Mouse (Mus musculus) heart, embryonic 11.5 days (tissue): ENCODE data around the gene Slc6a9. TPM values are rescaled to one million over a fixed set of nuclear protein-coding genes. Genes with fewer than 3 reads are reported as not detected.

ENCODE experiments used
- ATAC-seq: fragments of 200-750 bp; cut with Nextera tagmentation; replicated peaks from 2 replicates; pipeline ENCODE4 v1.8.0; 2017; ENCODE audit warnings: moderate library complexity; ENCODE audit not compliant: insufficient number of reproducible peaks, low FRiP score, low TSS enrichment
- H3K27ac ChIP-seq: fragments of 300-500 bp; sonication (generic); 2 replicates; pipeline ENCODE4 v1.5.1; 2014; ENCODE audit warnings: mild to moderate bottlenecking, low read depth, low read length
- H3K27me3 ChIP-seq: fragments of 300-500 bp; sonication (generic); 2 replicates; pipeline ENCODE4 v1.6.1; 2014; ENCODE audit warnings: mild to moderate bottlenecking, low read length, mixed read lengths; ENCODE audit not compliant: control insufficient read depth, insufficient read depth
- H3K36me3 ChIP-seq: fragments of 300-500 bp; sonication (generic); 2 replicates; pipeline ENCODE4 v1.6.1; 2014; ENCODE audit warnings: mild to moderate bottlenecking, low read length, moderate library complexity, mixed read lengths; ENCODE audit not compliant: control insufficient read depth, insufficient read depth
- H3K4me1 ChIP-seq: fragments of 300-500 bp; sonication (generic); 2 replicates; pipeline ENCODE4 v1.6.1; 2014; ENCODE audit warnings: low read length; ENCODE audit not compliant: control insufficient read depth, insufficient read depth
- H3K4me2 ChIP-seq: fragments of 300-500 bp; sonication (generic); 2 replicates; pipeline ENCODE4 v1.6.1; 2014; ENCODE audit warnings: mild to moderate bottlenecking, moderate library complexity
- H3K4me3 ChIP-seq: fragments of 300-500 bp; sonication (generic); 2 replicates; pipeline ENCODE4 v1.5.1; 2014; ENCODE audit warnings: low read depth, low read length
- H3K9ac ChIP-seq: fragments of 300-500 bp; sonication (generic); 2 replicates; pipeline ENCODE4 v1.6.1; 2014; ENCODE audit warnings: mild to moderate bottlenecking, low read depth, low read length, moderate library complexity
- H3K9me3 ChIP-seq: fragments of 300-500 bp; sonication (generic); replicated peaks from 2 replicates; pipeline ENCODE4 v1.6.1; 2016; ENCODE audit warnings: low read length; ENCODE audit not compliant: control insufficient read depth
- WGBS: fragments of 180-500 bp; shearing (Covaris S2); extraction: QIAGEN DNeasy Blood & Tissue Kit; methylation state at CpG from one replicate; pipeline ENCODE4 v1.1.7; 2014; ENCODE audit not compliant: insufficient replicate concordance; 5-methylcytosine and 5-hydroxymethylcytosine counted together
- polyA plus RNA-seq: library from polyadenylated mRNA; unstranded; fragments of >200 nt; fragmentation: Nextera tagmentation; extraction: Ambion mirVana; gene quantifications from 2 replicates; pipeline ENCODE4 v1.2.1, GENCODE M21; 2014

Gene Slc6a9
- polyA plus RNA-seq: 8.7 and 15.2 TPM in 2 replicates

DNA sequence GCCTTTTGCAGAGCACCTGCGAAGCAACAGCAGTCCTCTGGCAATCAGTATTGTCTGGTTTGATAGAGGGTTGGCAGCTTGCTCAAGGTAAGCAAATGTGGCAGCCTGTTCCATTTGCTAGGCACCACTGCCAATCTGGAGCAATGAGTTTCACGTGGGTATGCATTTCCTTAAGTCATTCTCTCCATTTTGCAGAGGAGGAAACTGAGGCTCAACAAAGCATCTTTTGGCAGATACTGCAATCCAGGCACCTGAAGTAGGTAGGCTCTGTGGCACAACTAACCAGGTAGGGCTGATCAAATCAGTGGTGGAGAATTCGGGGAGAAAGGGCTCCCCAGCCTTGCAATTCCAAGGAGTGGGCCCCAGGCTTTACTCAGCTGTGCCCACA is at the start of gene Slc6a9:
Slc6a9 (plus strand) TSS at position 50 of the 388 bp plus-strand sequence.
- peaks cover 12% of the 10 kb centered on the region for H3K4me1 ChIP-seq
- peak within 1 kb of the TSS; percentile 76 for H3K4me3 ChIP-seq
- no peak for ATAC-seq
- 24% methylated on average over 3 of the region's 3 CpGs for WGBS
- peak within 1 kb of the TSS; percentile 82 for H3K9ac ChIP-seq
- peak within 1 kb of the TSS; percentile 92 for H3K27ac ChIP-seq
- H3K4me2 ChIP-seq: peak within 1 kb of the TSS; percentile 96
- no peaks in the 10 kb centered on the region for H3K36me3 ChIP-seq
- peaks cover 3% of the 10 kb centered on the region for H3K27me3 ChIP-seq
- H3K9me3 ChIP-seq: no peaks in the 10 kb centered on the region

GRCm38 (mm10) chr4:117786963-117787362 is 47.3 kb upstream of the Slc6a9 start:
- Histone ChIP-seq H3K9me3 (no peaks in the 10 kb centered on the region), H3K9ac (0 out of 2 replicates have a peak overlapping the region, but pooled peaks have one; percentile 30), H3K4me2 (peak overlapping the region; percentile 50), H3K27ac (no peak overlapping the region), H3K36me3 (no peaks in the 10 kb centered on the region), H3K27me3 (no peaks in the 10 kb centered on the region), H3K4me1 (no peaks in the 10 kb centered on the region), H3K4me3 (0 out of 2 replicates have a peak overlapping the region, but pooled peaks have one; percentile 17)
- 31% methylated on average over 8 of the region's 8 CpGs for WGBS
- peak; percentile 84 for ATAC-seq

GRCm38 (mm10) chr4:117788308-117788707 is 46.0 kb upstream of the Slc6a9 start:
- no peak for ATAC-seq
- Histone ChIP-seq H3K27ac (no peak overlapping the region), H3K9me3 (no peaks in the 10 kb centered on the region), H3K4me1 (no peaks in the 10 kb centered on the region), H3K36me3 (no peaks in the 10 kb centered on the region), H3K9ac (no peak overlapping the region), H3K27me3 (no peaks in the 10 kb centered on the region), H3K4me3 (no peak overlapping the region), H3K4me2 (no peak overlapping the region)
- 58% methylated on average over 10 of the region's 10 CpGs for WGBS

- WGBS: 73% methylated on average over 6 of the region's 6 CpGs
Measured at GRCm38 (mm10) chr4:117799904-117800303, 34.4 kb upstream of the Slc6a9 start.

DNA sequence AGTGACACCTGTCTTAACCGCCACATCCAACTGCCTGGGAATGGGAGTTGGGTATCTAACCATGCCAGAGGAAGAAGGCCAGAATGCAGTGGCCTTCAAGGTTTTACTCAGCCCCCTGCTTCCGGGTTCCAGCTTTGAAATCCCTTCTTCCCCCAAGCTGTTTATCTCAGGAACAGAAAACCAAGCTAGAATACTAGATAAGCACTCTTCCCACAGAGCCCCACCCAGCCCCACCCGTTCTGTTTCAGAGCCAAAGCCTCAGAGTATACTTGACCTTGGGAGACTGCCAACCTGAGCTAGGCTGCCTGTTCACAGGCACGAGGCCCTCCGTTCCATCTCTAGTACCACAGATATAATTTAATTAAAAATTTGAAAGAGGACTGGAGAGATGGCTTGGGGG is 27.3 kb upstream of the Slc6a9 start:
- H3K4me2 ChIP-seq: no peak overlapping the region
- H3K9ac ChIP-seq: no peak overlapping the region
- no peak overlapping the region for H3K27ac ChIP-seq
- 64% methylated on average over 5 of the region's 5 CpGs for WGBS
- no peak overlapping the region for H3K4me3 ChIP-seq
- no peak; the same call in 1 of the 2 replicates for ATAC-seq
- H3K9me3 ChIP-seq: no peaks in the 10 kb centered on the region
- no peaks in the 10 kb centered on the region for H3K27me3 ChIP-seq
- no peaks in the 10 kb centered on the region for H3K4me1 ChIP-seq
- H3K36me3 ChIP-seq: no peaks in the 10 kb centered on the region

More at GRCm38 (mm10) chr4:117799904-117800303, 34.4 kb upstream of the Slc6a9 start:
- Histone ChIP-seq H3K36me3 (no peaks in the 10 kb centered on the region), H3K4me2 (no peak overlapping the region), H3K9me3 (no peaks in the 10 kb centered on the region), H3K9ac (no peak overlapping the region), H3K4me1 (no peaks in the 10 kb centered on the region), H3K27me3 (no peaks in the 10 kb centered on the region), H3K27ac (no peak overlapping the region), H3K4me3 (no peak overlapping the region)
- no peak for ATAC-seq

GRCm38 (mm10) chr4:117810933-117811332 is 23.4 kb upstream of the Slc6a9 start:
- Histone ChIP-seq H3K36me3 (no peaks in the 10 kb centered on the region), H3K27ac (no peak overlapping the region), H3K9ac (no peak overlapping the region), H3K4me3 (no peak overlapping the region), H3K27me3 (no peaks in the 10 kb centered on the region), H3K4me1 (0 out of 2 replicates have a peak, but pooled peaks cover 2% of the 10 kb centered on the region), H3K9me3 (no peaks in the 10 kb centered on the region), H3K4me2 (no peak overlapping the region)
- no peak for ATAC-seq
- WGBS: 51% methylated on average over 2 of the region's 2 CpGs

DNA sequence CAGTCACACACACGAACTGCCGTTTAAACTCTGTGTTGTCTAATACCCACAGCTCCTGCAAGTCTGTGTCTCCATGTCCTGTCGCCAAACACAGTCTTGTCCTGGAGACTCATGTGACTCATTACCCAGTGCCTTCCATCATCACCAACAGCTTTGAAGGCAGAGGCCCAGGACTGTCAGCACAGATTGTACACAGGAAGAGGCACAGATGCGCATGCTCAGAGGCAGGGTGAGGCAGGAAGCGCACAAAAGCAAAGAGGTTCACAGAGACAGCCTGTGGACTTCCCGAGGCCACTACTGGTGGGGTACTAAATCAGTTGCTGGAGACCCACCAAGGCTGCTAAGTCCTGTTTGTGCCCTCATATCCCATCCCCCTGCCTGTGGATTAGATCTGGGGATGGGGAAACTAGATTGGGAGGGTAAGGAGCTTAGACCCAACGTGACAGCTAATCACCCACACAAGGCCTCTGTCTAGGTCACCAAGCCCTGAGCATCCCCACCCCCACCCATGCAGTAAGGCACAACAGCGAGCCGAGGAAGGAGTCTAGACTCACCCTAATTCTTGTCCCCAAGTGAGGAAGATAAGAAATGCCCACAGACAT is 20.6 kb upstream of the Slc6a9 start:
- no peaks in the 10 kb centered on the region for H3K27me3 ChIP-seq
- no peak for ATAC-seq
- H3K4me3 ChIP-seq: no peak overlapping the region
- no peak overlapping the region for H3K27ac ChIP-seq
- H3K4me1 ChIP-seq: 0 out of 2 replicates have a peak, but pooled peaks cover 2% of the 10 kb centered on the region
- H3K9me3 ChIP-seq: no peaks in the 10 kb centered on the region
- 43% methylated on average over 9 of the region's 9 CpGs for WGBS
- H3K9ac ChIP-seq: 0 out of 2 replicates have a peak overlapping the region, but pooled peaks have one; percentile 22
- no peaks in the 10 kb centered on the region for H3K36me3 ChIP-seq
- no peak overlapping the region for H3K4me2 ChIP-seq

GRCm38 (mm10) chr4:117814333-117814732 is 20.0 kb upstream of the Slc6a9 start:
- WGBS: 56% methylated on average over 4 of the region's 4 CpGs
- no peaks in the 10 kb centered on the region for H3K27me3 ChIP-seq
- H3K9ac ChIP-seq: no peak overlapping the region
- ATAC-seq: no peak
- H3K9me3 ChIP-seq: no peaks in the 10 kb centered on the region
- no peak overlapping the region for H3K4me3 ChIP-seq
- 0 out of 2 replicates have a peak, but pooled peaks cover 2% of the 10 kb centered on the region for H3K4me1 ChIP-seq
- H3K36me3 ChIP-seq: no peaks in the 10 kb centered on the region
- no peak overlapping the region for H3K27ac ChIP-seq
- H3K4me2 ChIP-seq: no peak overlapping the region

DNA sequence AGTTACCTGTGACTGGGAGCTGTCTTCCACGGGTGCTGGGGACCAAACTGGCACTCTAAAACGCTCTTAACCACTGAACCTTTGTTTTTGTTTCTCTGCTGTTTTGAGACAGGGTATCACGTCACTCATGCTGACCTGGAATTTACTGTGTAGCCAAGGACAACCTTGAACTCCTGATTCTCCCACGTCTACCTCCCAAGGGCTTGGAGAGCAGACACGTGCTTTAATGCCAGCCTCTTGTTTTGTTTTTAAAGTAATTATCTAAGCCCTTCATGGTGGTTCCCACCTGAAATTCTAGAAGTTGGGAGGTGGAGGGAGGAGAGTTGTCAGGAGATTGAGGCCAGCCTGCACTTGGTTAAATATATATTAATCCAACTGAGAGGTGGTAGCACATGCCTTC is 17.5 kb upstream of the Slc6a9 start:
- Histone ChIP-seq H3K4me3 (no peak overlapping the region), H3K27me3 (no peaks in the 10 kb centered on the region), H3K9me3 (no peaks in the 10 kb centered on the region), H3K9ac (no peak overlapping the region), H3K27ac (no peak overlapping the region), H3K4me2 (no peak overlapping the region), H3K36me3 (no peaks in the 10 kb centered on the region), H3K4me1 (0 out of 2 replicates have a peak, but pooled peaks cover 2% of the 10 kb centered on the region)
- ATAC-seq: no peak
- 70% methylated on average over 5 of the region's 5 CpGs for WGBS
